19 mouse cellular contexts compared by ENCODE assay signal in the genomic region with DNA sequence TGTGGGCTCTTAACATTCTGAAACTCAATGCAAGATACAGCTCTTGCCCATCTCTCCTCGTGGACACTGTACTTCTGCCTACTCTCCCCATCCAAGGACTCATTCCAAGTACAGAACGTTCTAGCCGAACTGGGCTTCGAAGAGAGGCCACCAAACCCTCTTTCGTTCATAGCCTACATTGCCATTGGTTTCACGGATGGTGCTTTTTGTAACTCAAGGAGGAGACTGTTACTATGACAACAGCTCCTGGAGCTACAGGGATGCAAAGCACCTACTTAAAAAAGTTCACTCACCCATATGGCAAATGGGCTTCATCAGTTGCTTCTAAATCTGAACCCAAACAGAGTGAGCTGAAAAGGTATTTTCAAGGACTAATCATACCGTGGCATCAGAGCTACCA.
DNase-seq lines count a peak whose midpoint lies in the region; ATAC-seq and TF ChIP-seq lines count a peak whose summit lies in the region.
"Had no signal": no experiment of that assay in that cellular context is flagged by ENCODE, and none has a peak within 500 bp of the region (broad histone marks: within the 10 kb centered on the region; RNA-seq: fewer than 3 reads in every experiment).

No protein-coding gene starts in this region.

- ATAC-seq in frontal cortex, adult (ENCODE audit: low TSS enrichment): peak; percentile 90
- ATAC-seq: forebrain, embryonic 13.5 days; forebrain, embryonic 16.5 days had no signal

- no peaks in the 10 kb centered on the region for H3K36me3 ChIP-seq in heart, embryonic 10.5 days
- H3K36me3 ChIP-seq: embryonic facial prominence, embryonic 10.5 days; embryonic facial prominence, embryonic 12.5 days had no signal

- H3K4me3 ChIP-seq in left cerebral cortex, adult 2 months: no peak overlapping the region
- no peak overlapping the region for H3K4me3 ChIP-seq in heart, embryonic 10.5 days
- H3K4me3 ChIP-seq: embryonic facial prominence, embryonic 10.5 days; embryonic facial prominence, embryonic 12.5 days; forebrain, embryonic 13.5 days had no signal

- H3K4me1 ChIP-seq in heart, embryonic 10.5 days: no peaks in the 10 kb centered on the region
- H3K4me1 ChIP-seq: embryonic facial prominence, embryonic 10.5 days; embryonic facial prominence, embryonic 12.5 days had no signal

- DNase-seq in frontal cortex, postnatal 14 days (ENCODE audit: low spot score in 2 of 2): no peak
- DNase-seq in left cerebral cortex, adult 2 months (ENCODE audit: extremely low spot score in 1 of 2, low spot score in 2 of 2): no peak
- no peak for DNase-seq in left cerebral cortex, adult 8-10 months (ENCODE audit: low spot score in 2 of 2)
- DNase-seq in brain, adult 2 months (ENCODE audit: low read depth, low spot score): peak; percentile 73
- peak; percentile 70 for DNase-seq in telencephalon, adult 2 months (ENCODE audit: low read depth, low spot score)
- no peak for DNase-seq in heart, embryonic 10.5 days (ENCODE audit: low spot score)
- DNase-seq: adrenal gland, adult 2 months; adrenal gland, postnatal 10 days; adrenal gland, postnatal 25 days; cerebellum, adult 11-12 months; cerebellum, adult 2 months; cerebellum, adult 9-10 months; cerebellum, postnatal 10 days; cerebellum, postnatal 25 days had no signal

- no peaks in the 10 kb centered on the region for H3K9me3 ChIP-seq in heart, embryonic 10.5 days
- H3K9me3 ChIP-seq: embryonic facial prominence, embryonic 10.5 days; embryonic facial prominence, embryonic 12.5 days; forebrain, embryonic 13.5 days had no signal

- TF ChIP-seq CTCF in left cerebral cortex, adult 2 months (IDR thresholded peaks at IDR 0.05): no peak

- intact Hi-C loops in left cerebral cortex, adult 2 months (cut with DNase I): no loop called here

- no peaks in the 10 kb centered on the region for H3K27me3 ChIP-seq in heart, embryonic 10.5 days (ENCODE audit: insufficient read depth, poor library complexity, severe bottlenecking)
- H3K27me3 ChIP-seq: embryonic facial prominence, embryonic 12.5 days; forebrain, embryonic 13.5 days had no signal

- WGBS in heart, embryonic 10.5 days: 80% methylated on average over 7 of the region's 7 CpGs

- peak overlapping the region; percentile 24; the same call in 1 of the 2 replicates for H3K27ac ChIP-seq in left cerebral cortex, adult 2 months
- H3K27ac ChIP-seq in heart, embryonic 10.5 days: no peak overlapping the region
- H3K27ac ChIP-seq: embryonic facial prominence, embryonic 10.5 days; embryonic facial prominence, embryonic 12.5 days; forebrain, embryonic 13.5 days had no signal

Comparison
In these comparisons a context has a peak if more than half of its experiments do, and no peak if none do; other contexts are left out.
1. DNase-seq: peak in brain, adult 2 months (single experiment) and telencephalon, adult 2 months (single experiment); none in frontal cortex, postnatal 14 days (0 of 2), left cerebral cortex, adult 2 months (0 of 2), left cerebral cortex, adult 8-10 months (0 of 2) and heart, embryonic 10.5 days (single experiment).